Mouse (Mus musculus) lung, postnatal 0 days (tissue): ENCODE results near the gene Bad.

Experiments
- CTCF ChIP-seq: IDR thresholded peaks from 2 replicates; pipeline ENCODE4 v1.5.1; 2016; ENCODE audit warnings: antibody characterized with exemption, mild to moderate bottlenecking
- EP300 ChIP-seq: IDR thresholded peaks from 2 replicates; pipeline ENCODE4 v1.6.1; 2016; ENCODE audit warnings: antibody characterized with exemption, mild to moderate bottlenecking, control low read depth

- TF ChIP-seq CTCF = no peak
- TF ChIP-seq EP300 = no peak
These were observed 36.9 kb downstream of the Bad start for GRCm38 (mm10) chr19:6978639-6978974.
